Mouse (Mus musculus) erythroblast, adult 5-6 weeks (primary cell): ENCODE data around the gene Prss16. TPM values are rescaled to one million over a fixed set of nuclear protein-coding genes. Genes with fewer than 3 reads are reported as not detected.
A peak's percentile ranks its signal among the peaks of the same experiment; 100 is the strongest.

ENCODE experiments used
- ATAC-seq: replicated peaks from 2 replicates; pipeline ENCODE4 v1.8.0; 2016; ENCODE audit warnings: moderate number of reproducible peaks, mild to moderate bottlenecking, moderate TSS enrichment, inconsistent platforms; ENCODE audit not compliant: poor library complexity, low FRiP score, severe bottlenecking
- total RNA-seq, 2 experiments: library from RNA; stranded (forward) in 1 of 2; stranded (reverse) in 1 of 2; fragments of 150-400 nt in 1 of 2; fragments of 200-764, 138-1000 nt in 1 of 2; gene quantifications; 2 replicates each; pipeline versions ENCODE4 v1.2.3 to v1.2.4; 2015 to 2017; ENCODE audit warnings: low replicate concordance in 2 of 2

Prss16 gene
- total RNA-seq, 2 experiments from 2014 or later, result 1.8 to 6.3 TPM

- no peak for ATAC-seq
Measured at GRCm38 (mm10) chr13:22036986-22037385, 27.4 kb upstream of the Prss16 start.

- peak; percentile 29 for ATAC-seq
Measured at GRCm38 (mm10) chr13:22036149-22036956, 26.8 kb upstream of the Prss16 start.

GRCm38 (mm10) chr13:22035267-22036148 lies 26.0 kb upstream of the Prss16 start, which contains the start of the genes Hist1h2ah and Hist1h2bk:
Gene Hist1h2ah (minus strand): TSS chr13:22035568.
Gene Hist1h2bk (plus strand): TSS chr13:22035870.
- ATAC-seq, result peak; percentile 86

GRCm38 (mm10) chr13:22034443-22035266 lies 25.1 kb upstream of the Prss16 start:
- ATAC-seq, result no peak

- ATAC-seq, result no peak
Measured at GRCm38 (mm10) chr13:22033741-22034442, 24.4 kb upstream of the Prss16 start.

- ATAC-seq, result no peak
Measured at GRCm38 (mm10) chr13:22030493-22030892, 21.0 kb upstream of the Prss16 start.

- no peak for ATAC-seq
Measured at GRCm38 (mm10) chr13:22029928-22030327, 20.4 kb upstream of the Prss16 start.

GRCm38 (mm10) chr13:22028673-22029460 lies 19.3 kb upstream of the Prss16 start:
- peak; percentile 90 for ATAC-seq

- ATAC-seq, result peak; percentile 49; the same call in 1 of the 2 replicates
Measured at GRCm38 (mm10) chr13:22026058-22027031, 16.8 kb upstream of the Prss16 start.

- ATAC-seq, result peak; percentile 65
Measured at GRCm38 (mm10) chr13:22022241-22022640, 12.7 kb upstream of the Prss16 start.

- peak; percentile 54 for ATAC-seq
Measured at GRCm38 (mm10) chr13:22021581-22021980, 12.0 kb upstream of the Prss16 start.

- peak; percentile 64 for ATAC-seq
Measured at GRCm38 (mm10) chr13:22020901-22021339, 11.4 kb upstream of the Prss16 start.

GRCm38 (mm10) chr13:22019934-22020835 lies 10.6 kb upstream of the Prss16 start:
- peak; percentile 54 for ATAC-seq

GRCm38 (mm10) chr13:22015479-22016450 lies 6.2 kb upstream of the Prss16 start:
- ATAC-seq, result peak; percentile 86

- ATAC-seq, result no peak
Measured at GRCm38 (mm10) chr13:22014411-22014845, 4.9 kb upstream of the Prss16 start.
